Mouse (Mus musculus) urinary bladder, postnatal 25 days (tissue): ENCODE data around the gene Tmem106a.

Source experiments
- DNase-seq: peaks from one replicate; pipeline ENCODE4 v3.0.0; 2022; ENCODE audit warnings: low spot score

Tmem106a gene

GRCm38 (mm10) chr11:101640857-101641709 is 59.0 kb downstream of the Tmem106a start:
- peak; percentile 69 for DNase-seq
